Mouse (Mus musculus): Measurements from ENCODE around the gene Pea15a.
A peak's percentile ranks its signal among the peaks of the same experiment; 100 is the strongest.
"Not testable (repeated sequence)": the region's sequence is repeated elsewhere in the genome, so short reads cannot be mapped to it uniquely, and the experiment has no call there.

Pea15a gene

DNA sequence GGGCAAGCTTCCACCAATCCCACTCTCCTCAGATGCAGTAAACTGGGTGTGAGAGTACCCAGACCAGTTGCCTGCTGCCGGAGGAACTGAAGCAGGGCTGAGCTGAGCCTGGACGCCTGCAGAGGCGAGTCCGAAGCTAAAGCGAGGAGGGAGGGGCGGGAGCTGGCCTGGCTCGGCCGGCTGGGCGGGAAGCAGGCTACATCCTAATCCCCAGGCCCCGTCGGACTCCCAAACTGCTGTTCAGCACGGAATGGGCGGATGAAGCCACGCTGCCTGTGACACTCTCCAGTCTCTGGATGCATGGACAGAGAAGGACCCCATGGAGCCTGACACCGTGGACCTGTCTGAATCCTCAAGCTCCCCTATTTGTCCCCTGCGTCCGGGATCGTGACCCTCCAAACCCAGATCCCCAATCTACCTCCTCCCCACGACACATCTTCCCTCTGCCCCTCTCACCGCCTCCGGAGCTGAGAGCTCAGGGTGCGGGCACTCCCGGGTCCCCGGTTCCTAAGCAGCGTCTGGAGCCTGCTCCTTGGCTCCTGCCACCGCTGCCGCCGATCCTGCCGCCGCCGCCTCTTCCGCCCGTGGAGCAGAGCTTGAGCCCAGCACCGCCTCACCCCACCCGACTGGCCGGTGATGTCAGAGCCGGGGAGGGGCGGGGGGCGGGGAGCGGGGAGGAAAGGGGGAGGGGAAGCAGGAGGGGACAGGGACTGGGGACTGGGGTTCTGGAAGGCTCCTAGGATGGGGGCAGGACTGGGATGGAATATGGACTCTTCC lies at the start of gene Pea15a:
Gene Pea15a (minus strand): TSS at position 664 of the 777 bp plus-strand sequence.
- DNase-seq, result peak; percentile 86 to 89

DNA sequence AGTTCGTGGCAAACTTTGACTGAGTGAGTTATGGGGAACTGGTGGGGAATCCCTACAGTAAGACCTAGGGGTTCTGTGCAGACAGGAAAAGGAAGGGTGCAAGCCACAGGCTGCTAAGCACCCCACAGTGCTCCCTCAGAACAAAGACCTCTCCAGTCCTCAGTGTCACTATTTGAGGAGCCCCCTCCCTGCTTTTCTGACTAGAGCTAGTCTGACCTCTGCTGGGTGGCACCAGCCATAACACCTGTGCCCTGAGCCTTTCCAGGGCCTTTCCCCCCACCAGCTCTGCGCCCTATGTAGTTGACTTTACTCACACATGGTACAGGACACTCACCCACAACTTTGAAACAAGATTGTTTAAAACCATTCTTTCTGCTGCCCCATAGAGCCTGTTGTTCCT lies 41.1 kb upstream of the Pea15a start:
- no peak for DNase-seq

DNA sequence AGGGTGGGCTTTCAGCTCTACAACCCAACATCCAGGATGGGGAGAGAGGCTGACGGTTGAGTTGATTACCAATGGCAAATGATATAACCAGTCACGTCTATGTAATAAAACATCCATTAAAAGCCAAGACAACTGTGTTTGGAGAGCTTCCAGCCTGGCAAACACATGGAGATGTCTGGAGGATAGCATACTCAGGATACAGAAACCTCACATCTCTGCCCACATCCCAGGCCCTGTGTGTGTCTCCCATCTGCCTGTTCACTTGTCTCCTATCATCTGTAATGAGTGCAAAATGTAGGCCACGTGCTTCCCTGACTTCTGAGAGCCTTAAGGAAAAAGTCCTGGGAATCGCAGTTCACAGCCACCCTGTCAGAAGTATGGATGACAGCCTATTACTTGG lies 40.6 kb upstream of the Pea15a start:
- DNase-seq, result no peak

DNA sequence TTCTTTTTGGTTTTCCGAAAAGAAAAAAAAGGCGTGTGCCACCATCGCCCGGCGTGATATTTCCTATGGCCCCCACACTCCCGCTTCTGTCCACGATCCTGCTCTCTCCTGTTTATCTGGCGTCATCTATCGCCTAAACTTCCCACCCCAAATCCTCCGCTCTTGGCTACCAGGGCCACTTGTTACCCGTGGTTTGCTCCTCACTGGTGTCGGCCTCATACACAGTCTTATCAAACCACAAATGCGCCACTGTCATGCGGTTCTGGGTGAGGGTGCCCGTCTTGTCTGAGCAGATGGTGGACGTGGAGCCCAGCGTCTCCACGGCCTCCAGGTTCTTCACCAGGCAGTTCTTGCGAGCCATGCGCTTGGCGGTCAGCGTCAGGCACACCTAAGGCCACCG lies 38.0 kb upstream of the Pea15a start:
- DNase-seq, result not testable (repeated sequence)

DNA sequence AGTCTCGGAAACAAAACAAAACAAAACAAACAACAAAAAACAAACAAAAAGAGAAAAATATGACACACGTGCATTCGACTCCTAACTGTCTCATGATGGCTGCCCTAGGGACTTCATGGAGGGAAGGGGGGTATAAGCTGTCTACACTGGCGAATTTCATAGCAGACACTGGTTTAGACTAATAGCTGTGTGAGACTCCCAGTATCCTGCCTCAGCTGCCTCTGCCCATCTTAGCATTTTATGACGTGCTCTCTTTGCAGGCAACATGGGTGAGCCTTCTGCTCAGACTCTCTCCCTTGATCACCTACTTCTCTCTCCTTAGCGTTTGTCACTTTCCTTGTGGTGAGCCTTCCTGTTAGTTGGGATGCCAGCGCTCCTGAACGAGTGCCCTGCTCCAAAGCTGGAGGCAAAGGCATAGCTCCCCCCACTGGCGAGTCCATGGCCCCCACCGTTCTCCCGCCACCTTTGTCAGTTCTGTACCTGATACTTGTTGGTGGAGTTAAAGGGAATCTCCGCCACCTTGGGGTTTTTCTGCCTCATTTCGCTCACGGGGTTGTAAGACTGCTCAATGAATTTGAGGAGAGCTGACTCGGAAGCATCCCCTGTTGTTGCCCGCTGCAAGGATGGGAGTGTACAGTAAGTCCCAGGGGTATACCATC lies 37.1 kb upstream of the Pea15a start:
- peak; percentile 29 to 38 for DNase-seq

DNA sequence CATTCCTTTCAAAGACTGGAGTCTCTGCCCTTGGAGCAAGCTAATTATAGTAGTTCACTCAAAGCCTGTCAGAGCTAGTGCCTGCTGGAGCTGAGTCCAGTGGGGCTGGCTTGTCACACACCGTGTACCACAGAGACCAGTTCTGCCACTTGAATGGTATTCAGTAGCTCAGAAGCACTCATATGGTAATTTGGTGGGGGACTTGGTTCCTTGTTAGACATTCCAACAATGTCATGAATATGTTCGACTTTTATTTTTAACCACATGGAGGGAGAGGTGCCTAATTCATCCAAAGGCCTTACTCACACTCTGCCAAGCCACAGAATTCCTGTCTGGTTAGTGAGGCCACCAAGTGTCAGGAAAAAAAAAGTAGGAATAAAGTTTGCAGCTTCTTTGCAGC lies 35.8 kb upstream of the Pea15a start:
- DNase-seq, result peak; percentile 24 to 40

DNA sequence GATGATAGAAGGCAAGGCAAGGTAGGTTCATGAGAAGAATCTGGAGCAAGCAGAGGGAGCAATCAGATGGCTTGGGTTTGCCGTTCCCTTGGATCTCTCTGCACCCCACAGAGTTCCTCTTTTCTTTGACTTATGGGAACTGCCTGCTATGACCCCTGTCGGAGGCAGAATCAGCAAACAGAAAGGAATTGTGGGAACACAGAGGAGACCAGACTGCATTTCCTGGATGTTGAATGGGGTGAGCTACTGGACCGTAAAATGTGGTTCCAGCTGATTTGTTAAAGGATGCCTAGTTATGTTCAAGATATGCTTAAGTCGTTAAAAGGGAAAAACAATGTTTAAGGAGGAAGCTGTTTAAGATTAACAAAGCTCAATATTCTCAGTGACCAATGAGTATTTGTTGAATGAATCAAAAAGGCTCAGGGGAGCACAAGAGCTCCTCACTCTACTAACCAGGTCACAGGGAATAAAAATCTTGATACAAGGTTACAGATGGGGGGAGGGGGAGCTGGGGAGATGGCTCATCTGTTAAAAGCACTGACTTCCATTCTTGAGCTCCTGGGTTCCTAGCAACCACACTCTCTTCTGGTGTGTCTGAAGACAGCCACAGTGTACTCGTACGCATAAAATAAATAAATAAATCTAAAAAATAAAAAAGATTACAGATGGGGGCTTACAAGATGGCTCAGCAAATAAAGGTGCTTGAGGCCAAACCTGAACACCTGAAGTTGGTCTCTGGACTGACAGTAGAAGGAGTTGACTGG lies 34.5 kb upstream of the Pea15a start:
- no peak for DNase-seq

DNA sequence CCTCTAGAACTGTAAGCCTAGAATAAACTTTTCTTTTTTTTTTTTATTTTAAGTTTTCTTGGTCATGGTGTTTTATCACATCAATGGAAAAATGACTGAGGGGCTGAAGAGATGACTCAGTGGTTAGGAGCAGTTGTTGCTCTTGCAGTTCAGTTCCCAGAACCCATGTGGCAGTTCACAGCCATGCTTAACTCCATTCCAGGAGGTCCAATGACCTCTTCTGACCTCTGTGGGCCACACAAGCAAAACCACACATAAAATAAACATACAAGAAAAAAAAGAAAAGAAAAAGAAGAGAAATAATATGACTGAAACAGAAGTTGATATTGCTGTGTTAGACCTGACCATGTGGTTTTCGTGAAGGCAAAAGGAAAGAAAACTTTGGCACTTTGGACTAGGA lies 22.6 kb upstream of the Pea15a start:
- no peak for DNase-seq

DNA sequence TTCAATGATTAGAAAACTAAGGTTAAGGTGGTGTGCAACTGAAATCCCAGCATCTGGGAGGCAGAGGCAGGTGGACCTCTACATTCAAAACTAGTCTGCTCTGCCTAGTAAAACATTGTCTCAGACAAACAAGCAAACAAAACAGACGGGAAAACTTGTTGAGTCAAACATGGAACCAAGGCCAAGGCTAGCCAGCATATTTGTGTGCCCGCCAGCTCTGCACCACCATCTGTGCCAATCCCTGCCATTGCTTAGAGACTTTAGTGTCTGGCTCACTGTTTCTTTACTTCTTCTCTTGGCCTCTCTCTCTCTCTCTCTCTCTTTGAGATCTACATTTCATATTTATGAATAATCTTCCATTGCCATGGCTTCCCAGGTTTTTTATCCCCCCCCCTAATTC lies 21.6 kb upstream of the Pea15a start:
- DNase-seq, result no peak

DNA sequence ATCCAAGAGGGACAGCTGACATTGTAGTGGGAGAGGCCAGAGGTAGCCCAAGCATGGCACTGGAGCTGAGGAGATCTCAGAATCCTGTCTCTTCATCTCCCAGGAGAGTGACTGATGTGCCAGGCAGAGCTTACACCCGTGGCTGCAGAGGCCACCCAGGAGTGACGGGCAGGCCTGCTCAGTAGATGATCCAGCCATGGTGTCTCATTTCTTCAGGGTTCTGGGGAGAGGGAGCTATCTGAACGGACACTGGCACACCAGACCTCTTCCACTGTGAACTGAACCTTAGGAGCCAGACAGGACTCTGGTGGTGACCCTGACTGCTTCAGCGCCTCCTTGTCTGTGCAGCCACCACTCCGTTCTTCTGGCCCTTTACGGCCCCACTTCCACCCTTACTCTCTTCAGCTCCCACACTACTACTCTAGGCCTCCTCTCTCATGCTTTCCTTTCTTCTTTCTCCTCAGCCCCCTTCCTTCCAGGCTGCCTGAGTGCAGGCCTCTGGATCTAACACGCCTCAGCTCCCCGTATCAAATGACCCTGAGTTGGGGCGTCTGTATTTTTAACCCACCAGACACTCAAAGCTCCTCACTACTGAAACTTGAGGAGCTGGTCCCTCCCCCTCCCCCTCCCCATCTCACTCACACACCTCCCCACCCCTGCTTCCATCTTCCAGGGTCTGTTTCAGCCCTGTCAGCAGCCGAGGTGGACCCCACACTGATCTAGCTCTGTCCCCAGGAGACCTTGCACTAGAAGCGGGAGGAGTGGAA lies 14.9 kb upstream of the Pea15a start:
- no peak for DNase-seq

DNA sequence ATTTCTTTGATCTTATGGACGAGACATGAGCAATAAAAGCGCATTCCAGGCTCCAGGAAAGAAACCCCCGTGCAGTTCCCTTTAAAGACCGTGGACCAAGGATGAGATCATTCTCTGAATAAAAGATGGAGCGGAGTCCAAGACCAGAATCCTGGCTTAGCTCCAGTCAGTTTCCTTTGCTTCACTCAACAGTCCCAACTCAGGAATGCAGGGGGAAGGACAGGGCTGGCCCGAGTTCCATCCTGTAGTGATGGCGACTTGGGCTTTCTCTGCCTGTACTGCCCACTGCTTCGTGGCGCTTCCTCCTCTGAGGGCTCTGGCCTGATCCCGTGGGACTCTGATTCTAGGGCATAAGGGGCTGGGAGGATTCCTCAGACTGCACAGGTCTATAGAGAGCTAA lies 13.8 kb upstream of the Pea15a start:
- DNase-seq, result peak; percentile 70 to 84

DNA sequence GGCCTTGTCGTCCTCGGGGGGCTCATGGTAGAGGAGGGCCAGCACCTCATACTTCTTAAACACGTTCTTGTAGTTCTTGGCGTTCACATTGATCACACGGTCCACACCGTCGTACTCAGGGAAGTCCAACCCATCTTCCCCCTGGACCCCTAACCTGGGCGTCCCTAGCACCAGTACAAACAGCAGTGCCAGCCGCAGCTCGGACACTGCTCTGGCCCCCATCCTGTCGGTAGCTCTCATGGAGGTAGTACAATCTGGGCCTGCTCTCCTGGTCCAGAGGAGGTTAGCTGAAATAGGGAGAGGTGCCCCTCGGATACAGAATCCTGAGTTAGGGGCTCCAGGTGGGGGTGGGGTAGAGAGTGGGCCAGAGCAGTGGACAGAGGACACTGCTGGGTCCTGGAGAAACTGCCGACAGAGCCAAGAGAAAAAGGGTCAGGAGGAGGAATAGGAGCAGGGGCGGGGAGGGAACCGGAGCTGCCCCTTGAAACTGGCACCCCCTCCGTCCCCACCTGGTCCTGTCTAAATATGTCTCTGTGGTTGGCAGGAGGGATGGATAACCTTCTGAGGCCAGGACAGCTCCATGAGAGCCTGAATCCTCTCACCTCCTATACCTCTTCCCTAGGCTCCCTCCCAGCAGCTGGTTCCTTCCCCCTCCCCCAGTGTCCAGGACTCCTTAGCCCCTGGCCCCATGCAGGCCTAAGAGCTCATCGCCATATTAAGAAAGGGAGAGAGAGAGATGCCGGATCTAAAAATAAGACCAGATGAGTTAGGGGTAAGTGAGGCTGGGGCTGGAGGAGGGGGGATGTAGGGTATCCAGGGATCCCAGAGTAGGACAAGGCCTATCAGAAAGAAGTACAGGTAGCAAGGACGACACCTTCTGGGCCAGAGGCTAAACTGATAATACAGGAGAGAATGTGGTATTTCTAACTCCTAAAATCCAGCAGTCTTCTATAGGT lies 13.1 kb upstream of the Pea15a start, which contains the start of gene Casq1:
Gene Casq1 (minus strand): TSS at position 418 of the 956 bp plus-strand sequence.
- DNase-seq, result no peak

DNA sequence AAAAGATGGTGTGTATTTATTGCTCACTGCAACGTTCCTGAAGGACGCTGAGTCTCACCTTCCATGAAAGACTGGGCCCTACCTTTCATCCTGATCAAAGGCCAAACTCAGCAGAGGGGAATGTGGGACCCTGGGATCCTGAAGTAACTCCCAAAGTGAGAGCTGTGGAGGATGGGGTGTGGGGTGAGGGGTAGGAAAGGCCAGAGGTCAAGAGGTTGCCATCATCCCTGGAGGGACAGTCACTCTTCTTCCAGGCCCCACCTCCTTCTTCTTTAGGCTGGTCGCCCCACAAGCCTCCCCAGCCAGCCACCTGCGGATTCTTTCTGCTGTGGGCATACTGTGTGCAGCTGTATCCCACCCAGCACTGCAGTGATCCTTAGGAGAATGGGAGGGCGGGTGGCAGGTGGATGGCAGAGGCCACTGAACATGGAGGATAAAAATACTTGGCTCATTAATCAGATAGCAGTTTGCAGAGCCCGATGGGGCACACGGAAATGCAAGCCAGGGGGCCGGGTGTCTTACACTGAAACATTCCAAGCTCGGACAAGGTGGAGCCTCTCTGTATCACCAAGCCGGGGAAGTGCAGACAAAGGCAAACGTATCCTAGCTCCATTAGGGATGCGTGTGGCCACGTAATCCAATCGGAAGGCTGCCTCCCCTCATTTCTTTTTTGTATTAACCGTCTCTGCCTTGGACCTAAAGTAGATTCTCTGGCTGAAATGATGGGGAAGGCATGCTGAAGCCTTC lies 11.7 kb upstream of the Pea15a start:
- no peak for DNase-seq

DNA sequence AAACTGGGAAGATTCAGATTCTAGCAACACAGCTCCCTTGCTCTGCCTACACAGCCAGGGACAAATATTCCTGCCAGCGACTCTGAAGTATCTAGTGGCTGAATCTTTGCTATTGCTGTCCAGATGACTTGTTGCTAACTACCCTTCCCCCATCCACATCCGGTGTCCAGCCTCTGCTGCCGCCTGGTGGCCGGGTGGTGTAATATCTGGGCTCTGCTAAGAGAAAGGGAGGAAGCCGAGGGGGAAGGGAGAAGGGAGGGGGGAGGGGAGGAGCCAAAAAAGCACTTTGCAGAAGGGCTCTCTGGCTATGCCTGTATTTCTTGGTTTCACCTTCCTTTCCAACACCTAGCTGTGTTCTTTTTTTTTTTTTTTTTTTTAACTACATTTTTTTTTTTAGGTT lies 10.5 kb upstream of the Pea15a start:
- DNase-seq, result peak; percentile 94 to 96

DNA sequence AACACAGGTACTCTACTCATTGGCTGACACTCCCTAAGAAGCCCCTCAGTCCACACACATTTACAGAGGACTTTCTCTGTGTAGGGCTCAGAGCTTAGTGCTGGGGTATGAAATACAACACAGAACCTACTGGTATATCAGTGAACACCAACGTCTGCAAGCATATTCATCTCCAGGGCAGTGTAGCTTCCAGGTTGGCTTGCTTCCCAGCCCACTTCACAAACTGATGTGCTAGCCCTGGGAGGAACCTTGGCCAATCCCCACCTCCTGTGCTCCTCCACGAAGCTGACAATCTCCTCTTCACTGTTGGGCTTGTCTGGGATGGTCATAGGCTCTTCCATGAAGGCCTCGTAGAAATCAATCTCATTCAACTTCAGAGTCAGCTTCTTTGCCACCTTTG lies 8.1 kb upstream of the Pea15a start:
- peak in 1 of 2 experiments; percentile 36 for DNase-seq

DNA sequence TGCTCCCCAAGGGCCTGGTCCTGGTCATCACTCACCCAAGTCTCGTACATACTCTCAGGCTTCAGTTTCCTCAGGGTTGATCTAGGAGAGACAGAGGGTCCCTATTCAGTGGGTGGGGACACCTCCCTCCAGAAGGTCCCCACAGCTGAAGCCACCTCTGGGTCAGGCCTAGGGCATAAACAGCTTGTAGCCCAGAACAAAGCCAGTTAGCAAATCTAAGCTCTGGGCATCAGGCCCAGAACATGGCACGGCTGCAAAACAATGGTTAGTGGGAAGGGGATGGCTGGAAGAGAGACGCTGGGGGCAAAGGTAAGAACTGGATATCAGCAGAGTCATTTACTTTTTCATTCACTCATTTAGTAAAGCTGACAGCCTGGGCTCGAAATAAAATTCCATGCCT lies 7.2 kb upstream of the Pea15a start:
- no peak for DNase-seq

DNA sequence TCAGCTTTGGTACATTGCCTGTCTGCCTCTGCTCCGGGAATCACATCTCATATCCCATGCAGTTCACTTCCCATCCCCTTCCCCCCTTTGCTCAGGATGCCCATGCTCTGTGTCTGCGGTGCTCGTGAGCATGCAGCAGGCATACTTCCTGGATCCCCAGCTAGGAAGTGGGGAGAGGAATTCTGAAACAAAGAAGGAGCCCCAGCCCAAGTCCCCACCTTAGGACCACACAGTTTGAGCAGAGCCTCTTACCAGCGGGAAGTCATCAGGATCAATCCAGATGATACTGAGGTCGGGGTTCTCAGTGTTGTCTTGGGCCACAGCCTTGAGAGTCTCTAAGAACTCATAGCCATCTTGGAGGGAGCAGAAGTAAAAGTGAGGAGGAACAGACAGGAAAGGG lies 6.2 kb upstream of the Pea15a start:
- DNase-seq, result no peak

DNA sequence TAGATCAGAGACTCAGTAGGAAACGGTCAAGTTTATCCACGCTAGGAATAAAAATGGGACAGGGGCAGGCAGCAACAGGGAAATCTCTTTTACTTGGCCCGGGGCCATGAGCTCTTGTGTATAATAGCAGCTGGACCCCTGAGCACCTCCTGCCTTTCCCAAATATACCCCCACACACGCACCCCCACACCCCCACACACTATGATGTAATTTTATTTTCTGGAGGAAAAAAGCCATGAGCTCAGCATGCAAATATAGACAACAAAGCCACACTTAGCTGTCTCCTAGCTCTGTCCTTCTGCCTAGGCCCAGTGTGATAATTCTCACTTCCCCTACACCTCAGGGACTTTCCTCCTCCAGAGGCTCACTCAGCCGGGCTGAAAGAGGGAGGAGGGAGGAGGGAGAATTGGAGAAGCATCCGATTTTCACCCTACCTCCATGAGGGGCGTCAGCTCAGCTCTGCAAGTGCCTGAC lies 544 bp upstream of the Pea15a start:
- DNase-seq, result no peak

DNA sequence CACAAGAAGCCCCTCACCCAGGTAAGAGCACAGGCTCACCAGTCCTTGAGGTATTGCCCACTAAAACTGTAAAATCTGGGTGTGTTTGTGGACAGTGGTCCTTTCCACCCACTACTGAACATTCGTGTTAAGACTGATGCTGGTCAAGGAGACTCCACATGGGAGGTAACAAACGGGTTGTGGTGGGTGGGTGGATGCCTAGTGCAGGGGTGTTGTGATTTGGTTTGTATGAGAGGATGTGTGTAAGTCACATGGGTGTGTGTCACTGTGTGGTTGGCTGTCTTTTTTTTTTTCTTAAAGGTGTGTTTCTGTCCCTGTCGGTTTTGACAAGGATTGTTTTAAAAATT lies 890 bp downstream of the Pea15a start:
- DNase-seq, result no peak

DNA sequence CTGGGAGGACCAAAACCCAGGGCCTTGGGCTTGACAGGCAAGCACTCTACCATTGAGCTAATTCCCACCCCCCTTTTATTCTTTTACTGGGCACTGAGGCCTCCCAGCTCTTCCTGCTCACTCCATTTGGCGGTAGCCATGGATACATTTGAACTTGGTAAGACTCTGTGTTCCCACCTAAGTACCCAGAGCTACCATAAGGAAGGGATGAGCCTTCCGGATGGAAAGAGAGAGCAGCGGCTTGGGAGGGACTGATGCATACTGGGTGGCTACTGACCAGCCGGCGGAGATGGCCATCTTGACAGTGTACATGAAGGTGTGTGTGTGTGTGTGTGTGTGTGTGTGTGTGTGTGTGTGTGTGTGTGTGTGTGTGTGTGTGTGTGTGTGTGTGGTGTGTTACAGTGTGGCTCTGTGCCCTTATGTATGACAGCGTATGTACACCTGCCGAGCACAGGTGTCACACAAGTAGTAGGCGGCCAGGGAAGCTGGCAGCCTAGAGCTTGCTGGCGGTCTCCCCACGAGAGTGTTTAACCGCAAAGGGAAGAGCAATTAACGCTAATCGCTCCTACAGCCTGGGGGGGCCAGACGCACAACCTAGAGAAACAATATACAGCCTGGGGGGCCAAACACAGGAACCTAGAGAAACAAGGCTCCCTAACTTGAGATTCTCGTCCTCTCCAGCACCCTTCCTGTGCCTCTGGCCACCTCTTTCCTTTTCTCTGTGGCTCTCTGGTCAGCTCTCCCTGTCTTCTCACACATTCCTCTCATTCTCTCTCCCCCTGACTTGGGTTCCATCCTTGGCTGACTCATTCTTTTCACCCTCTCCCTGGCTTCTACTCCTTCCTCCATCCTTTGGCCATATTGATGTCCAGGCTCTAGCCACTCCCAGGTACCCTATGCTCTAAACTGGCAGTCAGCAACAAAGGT lies 1.5 kb downstream of the Pea15a start:
- no peak for DNase-seq

Data from lung, adult 18-20 months (tissue).